Mouse (Mus musculus) liver, postnatal 0 days (tissue): ENCODE measurements around the gene Ercc6. TPM values are rescaled to one million over a fixed set of nuclear protein-coding genes. Genes with fewer than 3 reads are reported as not detected.

Experiments used
- ATAC-seq: fragments of 200-750 bp; cut with Nextera tagmentation; 2 replicates; pipeline ENCODE4 v1.8.0; 2017; ENCODE audit warnings: mild to moderate bottlenecking, moderate library complexity
- DNase-seq: peaks from one replicate; pipeline ENCODE4 v3.0.0-alpha.2; 2016
- H3K27ac ChIP-seq: fragments of 300-500 bp; sonication (generic); 2 replicates; pipeline ENCODE4 v1.5.1; 2014; ENCODE audit warnings: antibody characterized with exemption, moderate library complexity, mild to moderate bottlenecking, low read depth
- H3K27me3 ChIP-seq: fragments of 300-500 bp; sonication (generic); 2 replicates; pipeline ENCODE4 v1.6.1; 2014; ENCODE audit warnings: low read length, control low read depth, mixed read lengths; ENCODE audit not compliant: insufficient read depth
- H3K36me3 ChIP-seq: fragments of 300-500 bp; sonication (generic); replicated peaks from 2 replicates; pipeline ENCODE4 v1.6.1; 2014; ENCODE audit warnings: mild to moderate bottlenecking, control low read depth, low read length, moderate library complexity, mixed read lengths; ENCODE audit not compliant: insufficient read depth
- H3K4me1 ChIP-seq: fragments of 300-500 bp; sonication (generic); 2 replicates; pipeline ENCODE4 v1.6.1; 2014; ENCODE audit warnings: antibody characterized with exemption, mild to moderate bottlenecking, control low read depth; ENCODE audit not compliant: insufficient read depth
- H3K4me2 ChIP-seq: fragments of 300-500 bp; sonication (generic); 2 replicates; pipeline ENCODE4 v1.6.1; 2014; ENCODE audit warnings: low read depth, mild to moderate bottlenecking, low read length, moderate library complexity, mixed read lengths
- H3K4me3 ChIP-seq: fragments of 300-500 bp; sonication (generic); 2 replicates; pipeline ENCODE4 v1.5.1; 2014; ENCODE audit warnings: low read depth, low read length
- H3K9ac ChIP-seq: fragments of 300-500 bp; sonication (generic); replicated peaks from 2 replicates; pipeline ENCODE4 v1.6.1; 2014; ENCODE audit warnings: mild to moderate bottlenecking, moderate library complexity
- H3K9me3 ChIP-seq: fragments of 300-500 bp; sonication (generic); 2 replicates; pipeline ENCODE4 v1.6.1; 2016; ENCODE audit warnings: mild to moderate bottlenecking, control low read depth, low read length, mixed read lengths
- CTCF ChIP-seq: sonication (generic); IDR thresholded peaks from 2 replicates; pipeline ENCODE4 v1.5.1; 2016; ENCODE audit warnings: antibody characterized with exemption, low read depth
- EP300 ChIP-seq: IDR thresholded peaks from 2 replicates; pipeline ENCODE4 v1.6.1; 2016; ENCODE audit warnings: antibody characterized with exemption, low read depth, mild to moderate bottlenecking
- WGBS: fragments of 180-500 bp; shearing (Covaris S2); extraction: QIAGEN DNeasy Blood & Tissue Kit; methylation state at CpG from one replicate; pipeline ENCODE4 v1.1.7; 2014; ENCODE audit not compliant: insufficient replicate concordance; 5-methylcytosine and 5-hydroxymethylcytosine counted together
- polyA plus RNA-seq: library from polyadenylated mRNA; unstranded; fragments of >200 nt; fragmentation: Nextera tagmentation; extraction: Ambion mirVana; gene quantifications from 2 replicates; pipeline ENCODE4 v1.2.1, GENCODE M21; 2015

Ercc6 gene
- polyA plus RNA-seq, 1 experiment from 2014 or later, result 5.4 TPM

DNA sequence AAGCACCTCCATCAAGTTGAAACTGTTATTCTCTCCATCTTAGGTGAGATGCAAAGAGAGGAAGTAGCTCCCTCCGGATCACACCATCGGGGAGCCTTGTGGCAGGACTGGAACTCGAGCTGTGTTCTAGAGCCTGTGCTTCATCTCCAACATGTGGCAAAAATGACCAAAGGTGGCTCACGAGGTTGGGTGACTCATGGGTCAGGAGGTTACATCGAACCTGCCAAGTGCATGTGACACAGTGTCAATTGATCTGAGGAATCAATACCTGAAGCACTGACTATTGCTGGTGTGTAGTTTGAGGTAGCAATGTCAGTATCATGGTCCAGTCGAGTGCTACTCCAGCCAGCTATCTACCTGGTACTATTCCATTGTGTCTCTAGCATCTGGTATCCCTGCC is 36.8 kb upstream of the Ercc6 start:
- Histone ChIP-seq H3K4me2 (no peak overlapping the region), H3K9me3 (no peaks in the 10 kb centered on the region), H3K4me1 (0 out of 2 replicates have a peak, but pooled peaks cover 2% of the 10 kb centered on the region), H3K4me3 (no peak overlapping the region), H3K27me3 (0 out of 2 replicates have a peak, but pooled peaks cover 5% of the 10 kb centered on the region), H3K9ac (no peak overlapping the region), H3K36me3 (no peaks in the 10 kb centered on the region), H3K27ac (no peak overlapping the region)
- 51% methylated on average over 6 of the region's 6 CpGs for WGBS
- TF ChIP-seq EP300, result peak; percentile 74
- TF ChIP-seq CTCF, result no peak
- DNase-seq, result peak; percentile 49
- ATAC-seq, result peak; percentile 82

GRCm38 (mm10) chr14:32477581-32477980 is 35.7 kb upstream of the Ercc6 start:
- 0 out of 2 replicates have a peak, but pooled peaks cover 2% of the 10 kb centered on the region for H3K27me3 ChIP-seq
- ATAC-seq, result no peak
- no peak overlapping the region for H3K27ac ChIP-seq
- 63% methylated on average over 1 of the region's 1 CpGs for WGBS
- TF ChIP-seq CTCF (no peak), EP300 (no peak)
- H3K9ac ChIP-seq, result no peak overlapping the region
- no peak overlapping the region for H3K4me2 ChIP-seq
- H3K36me3 ChIP-seq, result no peaks in the 10 kb centered on the region
- H3K4me1 ChIP-seq, result 0 out of 2 replicates have a peak, but pooled peaks cover 2% of the 10 kb centered on the region
- H3K4me3 ChIP-seq, result no peak overlapping the region
- DNase-seq, result no peak
- H3K9me3 ChIP-seq, result no peaks in the 10 kb centered on the region

DNA sequence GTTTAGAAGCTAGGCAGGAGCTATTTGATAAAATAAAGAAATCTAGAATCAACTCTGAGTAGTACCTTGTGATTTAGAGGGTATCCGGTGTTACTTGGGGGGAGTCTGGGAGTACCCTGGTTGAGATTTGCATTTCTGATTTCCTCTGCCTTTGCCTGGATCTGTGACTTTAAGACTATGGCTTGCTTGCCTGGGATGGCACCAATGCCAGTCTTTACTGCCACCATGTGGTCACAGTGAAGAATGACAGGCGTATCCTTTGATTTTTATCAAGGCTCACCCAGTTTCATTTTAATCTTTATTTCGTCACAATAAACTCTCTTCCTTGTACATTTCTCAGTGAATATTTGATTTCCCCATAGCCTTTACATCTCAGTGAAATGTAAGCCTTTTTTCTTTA is 31.3 kb upstream of the Ercc6 start:
- DNase-seq (no peak), ATAC-seq (no peak)
- H3K4me2 ChIP-seq, result no peak overlapping the region
- H3K36me3 ChIP-seq, result no peaks in the 10 kb centered on the region
- H3K27ac ChIP-seq, result no peak overlapping the region
- 6% methylated on average over 3 of the region's 3 CpGs for WGBS
- H3K9me3 ChIP-seq, result no peaks in the 10 kb centered on the region
- no peak overlapping the region for H3K9ac ChIP-seq
- 0 out of 2 replicates have a peak, but pooled peaks cover 5% of the 10 kb centered on the region for H3K27me3 ChIP-seq
- TF ChIP-seq EP300 (no peak), CTCF (peak; percentile 88)
- H3K4me3 ChIP-seq, result no peak overlapping the region
- H3K4me1 ChIP-seq, result no peaks in the 10 kb centered on the region

DNA sequence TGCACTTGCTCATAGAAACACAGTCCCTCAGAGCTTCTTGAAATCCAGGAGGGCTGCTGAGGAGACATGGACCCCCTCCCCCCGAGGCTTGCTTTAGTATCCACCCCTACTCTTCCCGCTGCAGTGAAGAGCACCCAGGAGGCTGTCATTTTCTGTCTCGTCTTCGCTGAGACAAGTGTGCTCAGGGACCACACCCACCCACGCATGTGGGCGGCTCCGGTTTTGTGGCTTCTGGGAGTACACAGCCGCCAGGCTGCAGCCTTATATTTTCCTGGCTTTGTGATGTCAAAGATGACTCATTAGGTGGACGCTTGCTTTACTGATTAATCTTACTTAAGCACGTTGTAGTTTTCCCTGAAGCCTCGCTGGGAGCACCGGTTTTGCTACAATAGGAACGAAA is 20.8 kb upstream of the Ercc6 start:
- H3K36me3 ChIP-seq, result no peaks in the 10 kb centered on the region
- no peaks in the 10 kb centered on the region for H3K9me3 ChIP-seq
- H3K27ac ChIP-seq, result no peak overlapping the region
- WGBS, result 11% methylated on average over 13 of the region's 13 CpGs
- DNase-seq, result no peak
- ATAC-seq, result no peak
- no peak overlapping the region for H3K4me3 ChIP-seq
- TF ChIP-seq CTCF (no peak), EP300 (no peak)
- no peak overlapping the region for H3K9ac ChIP-seq
- peak overlapping the region; percentile 40 for H3K4me2 ChIP-seq
- H3K27me3 ChIP-seq, result peaks cover 22% of the 10 kb centered on the region; the same call in 1 of the 2 replicates
- peaks cover 6% of the 10 kb centered on the region; the same call in 1 of the 2 replicates for H3K4me1 ChIP-seq

- WGBS, result 47% methylated on average over 8 of the region's 8 CpGs
- Histone ChIP-seq H3K4me1 (peaks cover 6% of the 10 kb centered on the region; the same call in 1 of the 2 replicates), H3K4me3 (no peak overlapping the region), H3K4me2 (no peak overlapping the region), H3K36me3 (no peaks in the 10 kb centered on the region), H3K27me3 (peaks cover 19% of the 10 kb centered on the region; the same call in 1 of the 2 replicates), H3K27ac (no peak overlapping the region), H3K9me3 (no peaks in the 10 kb centered on the region), H3K9ac (no peak overlapping the region)
- ATAC-seq (no peak), DNase-seq (no peak)
- TF ChIP-seq EP300 (no peak), CTCF (no peak)
These were observed 17.0 kb upstream of the Ercc6 start for GRCm38 (mm10) chr14:32496115-32496850.

- no peaks in the 10 kb centered on the region; the same call in 1 of the 2 replicates for H3K4me1 ChIP-seq
- H3K27ac ChIP-seq, result no peak overlapping the region
- H3K4me2 ChIP-seq, result no peak overlapping the region
- H3K27me3 ChIP-seq, result no peaks in the 10 kb centered on the region
- H3K9ac ChIP-seq, result no peak overlapping the region
- no peak for TF ChIP-seq CTCF
- TF ChIP-seq EP300, result no peak
- no peak overlapping the region for H3K4me3 ChIP-seq
- ATAC-seq (no peak), DNase-seq (no peak)
- H3K36me3 ChIP-seq, result no peaks in the 10 kb centered on the region
- 49% methylated on average over 2 of the region's 2 CpGs for WGBS
- no peaks in the 10 kb centered on the region for H3K9me3 ChIP-seq
These were observed 12.0 kb upstream of the Ercc6 start for GRCm38 (mm10) chr14:32501303-32501702.
